Mouse (Mus musculus) liver, embryonic 11.5 days (tissue): ENCODE measurements at regions not wholly inside any gene's neighbourhood (a gene's known extent, or its start where the extent isn't known, plus 50 kb on each side); places are given as distances from the start of the nearest gene placed in this dataset.
A peak's percentile ranks its signal among the peaks of the same experiment; 100 is the strongest.
"Not testable (repeated sequence)": the region's sequence is repeated elsewhere in the genome, so short reads cannot be mapped to it uniquely, and the experiment has no call there.

Experiments used
- ATAC-seq: fragments of 200-750 bp; cut with Nextera tagmentation; replicated peaks from 2 replicates; pipeline ENCODE4 v1.8.0; 2017; ENCODE audit warnings: moderate number of reproducible peaks, mild to moderate bottlenecking, moderate TSS enrichment, moderate library complexity; ENCODE audit not compliant: low FRiP score
- DNase-seq: peaks from one replicate; pipeline ENCODE4 v3.0.0-alpha.2; 2017; ENCODE audit warnings: low spot score
- H3K27ac ChIP-seq: fragments of 300-500 bp; sonication (generic); 2 replicates; pipeline ENCODE4 v1.5.1; 2014; ENCODE audit warnings: mild to moderate bottlenecking, low read depth, low read length, control low read depth
- H3K27me3 ChIP-seq: fragments of 300-500 bp; sonication (generic); replicated peaks from 2 replicates; pipeline ENCODE4 v1.6.1; 2014; ENCODE audit warnings: low read length, mixed read lengths; ENCODE audit not compliant: control insufficient read depth, insufficient read depth
- H3K36me3 ChIP-seq: fragments of 300-500 bp; sonication (generic); 2 replicates; pipeline ENCODE4 v1.6.1; 2014; ENCODE audit warnings: mild to moderate bottlenecking, low read length, moderate library complexity, mixed read lengths; ENCODE audit not compliant: control insufficient read depth, insufficient read depth
- H3K4me1 ChIP-seq: fragments of 300-500 bp; sonication (generic); replicated peaks from 2 replicates; pipeline ENCODE4 v1.6.1; 2014; ENCODE audit warnings: low read length, mixed read lengths; ENCODE audit not compliant: control insufficient read depth, insufficient read depth
- H3K4me2 ChIP-seq: fragments of 300-500 bp; sonication (generic); 2 replicates; pipeline ENCODE4 v1.6.1; 2014; ENCODE audit warnings: mild to moderate bottlenecking, control low read depth, moderate library complexity
- H3K4me3 ChIP-seq: fragments of 300-500 bp; sonication (generic); 2 replicates; pipeline ENCODE4 v1.5.1; 2014; ENCODE audit warnings: low read depth, low read length, control low read depth
- H3K9ac ChIP-seq: fragments of 300-500 bp; sonication (generic); 2 replicates; pipeline ENCODE4 v1.6.1; 2014; ENCODE audit warnings: low read depth, low read length, control low read depth
- H3K9me3 ChIP-seq: fragments of 300-500 bp; sonication (generic); 2 replicates; pipeline ENCODE4 v1.6.1; 2016; ENCODE audit warnings: low read length, inconsistent platforms, mixed read lengths; ENCODE audit not compliant: control insufficient read depth
- WGBS: fragments of 180-500 bp; shearing (Covaris S2); extraction: QIAGEN DNeasy Blood & Tissue Kit; methylation state at CpG from one replicate; pipeline ENCODE4 v1.1.7; 2014; 5-methylcytosine and 5-hydroxymethylcytosine counted together

DNA sequence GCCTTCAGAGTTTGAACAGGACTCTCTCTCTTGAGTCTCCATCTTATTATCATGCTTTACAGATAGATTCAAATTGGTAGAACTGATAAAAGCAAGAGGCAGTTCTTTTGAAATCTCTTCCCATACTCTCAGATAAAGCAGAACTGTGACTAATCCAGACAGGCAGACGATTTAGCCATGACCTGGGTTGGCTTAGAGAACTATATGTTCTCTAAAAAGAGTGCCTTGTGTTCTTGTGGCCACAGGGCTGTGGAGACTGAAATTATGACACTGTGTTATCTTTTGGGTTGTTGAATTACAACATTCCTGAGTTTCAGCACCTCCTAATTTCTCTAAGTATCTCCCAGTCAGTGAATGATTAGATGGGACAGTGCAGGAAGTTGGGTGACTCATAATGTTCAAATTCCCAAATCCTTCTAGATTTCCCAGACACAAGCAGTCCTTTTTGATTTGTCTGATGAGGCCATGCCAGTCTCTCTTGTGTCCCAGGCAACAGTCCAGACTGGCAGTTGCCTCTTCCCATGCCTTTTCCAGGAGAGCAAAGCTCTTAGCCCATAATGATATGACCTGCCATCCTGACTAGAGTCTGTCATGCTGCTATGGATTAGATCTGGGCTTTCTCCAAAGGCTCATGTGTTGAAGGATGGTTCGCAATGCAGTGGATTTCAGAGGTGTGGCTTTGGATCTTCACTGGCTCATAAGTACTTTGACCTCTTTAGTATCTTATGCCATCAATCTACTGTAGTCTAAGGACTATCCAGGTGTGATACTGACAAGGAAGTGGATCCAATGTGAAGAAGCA, 66.4 kb upstream of the Tbl1xr1 start:
- Histone ChIP-seq H3K27ac (no peak overlapping the region), H3K4me1 (no peaks in the 10 kb centered on the region), H3K36me3 (no peaks in the 10 kb centered on the region), H3K9me3 (no peaks in the 10 kb centered on the region), H3K4me3 (no peak overlapping the region), H3K27me3 (no peaks in the 10 kb centered on the region), H3K4me2 (no peak overlapping the region), H3K9ac (no peak overlapping the region)
- ATAC-seq (no peak), DNase-seq (no peak)
- WGBS, result 64% methylated on average over 2 of the region's 2 CpGs

DNA sequence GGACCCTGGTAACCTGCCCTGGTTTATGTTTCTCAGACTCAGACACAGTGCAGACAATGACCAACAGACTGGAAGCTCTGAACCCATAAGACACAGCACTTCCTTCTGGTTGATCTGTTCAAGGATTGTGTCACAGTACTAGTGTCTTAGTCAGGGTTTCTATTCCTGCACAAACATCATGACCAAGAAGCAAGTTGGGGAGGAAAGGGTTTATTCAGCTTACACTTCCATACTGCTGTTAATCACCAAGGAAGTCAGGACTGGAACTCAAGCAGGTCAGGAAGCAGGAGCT, 65.8 kb upstream of the Tbl1xr1 start:
- ATAC-seq, H3K4me1 ChIP-seq: not testable (repeated sequence)

DNA sequence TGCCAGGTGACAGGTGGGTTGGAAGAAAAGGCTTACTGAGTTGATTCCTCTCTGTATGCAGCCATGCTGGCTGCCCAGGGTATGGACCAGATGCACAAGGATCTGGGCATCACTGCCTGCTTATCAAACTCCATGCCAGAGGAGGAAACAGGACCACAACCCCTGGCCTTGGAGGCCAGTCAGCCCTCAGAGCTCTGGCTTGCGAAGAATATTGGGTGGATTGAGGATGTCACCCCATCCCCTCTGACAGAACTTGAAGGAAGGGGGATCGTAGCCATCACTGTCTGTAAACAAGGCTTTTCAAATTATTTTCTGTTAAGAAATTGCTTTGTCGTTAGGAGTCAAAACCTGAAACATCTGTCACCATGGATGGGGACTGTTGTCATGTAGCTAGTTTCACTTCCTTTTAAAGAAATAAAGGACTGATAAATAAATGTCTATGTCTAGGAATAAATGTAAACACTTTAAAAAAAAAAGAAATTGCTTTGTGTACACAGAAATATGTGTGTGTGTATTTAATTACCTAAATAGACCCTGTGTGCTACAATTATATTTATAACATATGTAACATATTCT, 55.0 kb upstream of the Tbl1xr1 start:
- Histone ChIP-seq H3K9ac (no peak overlapping the region), H3K4me1 (no peaks in the 10 kb centered on the region), H3K9me3 (no peaks in the 10 kb centered on the region), H3K4me3 (no peak overlapping the region), H3K27ac (no peak overlapping the region), H3K36me3 (no peaks in the 10 kb centered on the region), H3K27me3 (no peaks in the 10 kb centered on the region), H3K4me2 (no peak overlapping the region)
- ATAC-seq, result no peak
- DNase-seq, result no peak
- 76% methylated on average over 3 of the region's 3 CpGs for WGBS

More for the DNA sequence above, 65.8 kb upstream of the Tbl1xr1 start:
- H3K4me3 ChIP-seq, H3K27me3 ChIP-seq, DNase-seq, H3K9ac ChIP-seq, H3K9me3 ChIP-seq, H3K4me2 ChIP-seq, H3K36me3 ChIP-seq, H3K27ac ChIP-seq: not testable (repeated sequence)

DNA sequence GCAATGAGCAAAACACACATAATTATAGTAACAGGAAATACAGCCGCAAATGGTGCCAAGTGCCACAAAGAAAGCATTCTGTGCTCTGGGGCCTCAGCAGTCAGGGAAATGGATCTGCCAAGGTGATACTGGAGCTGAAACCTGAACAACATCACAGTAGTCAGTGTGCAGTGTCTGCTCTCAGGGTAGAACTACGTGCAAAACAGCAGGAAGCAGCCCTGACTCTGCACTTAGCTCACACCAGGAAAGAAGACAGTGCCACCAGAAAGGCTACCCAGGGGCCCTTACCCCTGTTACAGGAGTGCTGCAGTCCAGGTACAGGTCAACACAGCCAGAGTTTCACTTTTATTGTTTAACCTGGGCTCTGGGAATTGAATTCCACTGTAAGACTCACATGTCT, 54.0 kb upstream of the Tbl1xr1 start:
- DNase-seq (no peak), ATAC-seq (0 out of 2 replicates have a peak, but pooled peaks have one; percentile 45)
- H3K4me2 ChIP-seq, result no peak overlapping the region
- H3K9me3 ChIP-seq, result no peaks in the 10 kb centered on the region
- H3K9ac ChIP-seq, result no peak overlapping the region
- H3K27ac ChIP-seq, result no peak overlapping the region
- no peaks in the 10 kb centered on the region for H3K4me1 ChIP-seq
- H3K36me3 ChIP-seq, result no peaks in the 10 kb centered on the region
- no peak overlapping the region for H3K4me3 ChIP-seq
- WGBS, result 44% methylated on average over 2 of the region's 2 CpGs
- no peaks in the 10 kb centered on the region for H3K27me3 ChIP-seq

DNA sequence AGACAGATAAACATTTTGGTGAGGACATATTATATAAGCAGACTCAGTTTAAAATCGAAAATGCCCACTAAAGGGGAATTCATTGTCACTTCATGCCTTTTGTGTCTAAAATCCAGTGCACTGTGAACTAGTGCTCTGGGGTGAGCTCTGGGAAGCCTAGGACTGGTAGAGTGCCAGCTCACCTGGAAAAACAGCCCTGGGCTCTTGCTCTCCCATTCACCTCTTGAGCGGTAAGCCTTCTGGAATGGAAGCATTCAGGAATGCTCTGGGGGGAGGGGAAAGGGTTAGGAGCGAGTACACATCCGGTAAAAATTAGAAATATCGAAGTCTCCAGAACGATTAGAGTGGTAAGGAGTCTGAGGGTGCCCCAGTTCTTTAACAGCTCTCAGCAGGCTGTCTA, 53.4 kb upstream of the Tbl1xr1 start:
- H3K9me3 ChIP-seq, result no peaks in the 10 kb centered on the region
- no peaks in the 10 kb centered on the region for H3K27me3 ChIP-seq
- DNase-seq (no peak), ATAC-seq (no peak)
- H3K4me2 ChIP-seq, result no peak overlapping the region
- H3K36me3 ChIP-seq, result no peaks in the 10 kb centered on the region
- no peak overlapping the region for H3K27ac ChIP-seq
- H3K4me3 ChIP-seq, result no peak overlapping the region
- no peaks in the 10 kb centered on the region for H3K4me1 ChIP-seq
- H3K9ac ChIP-seq, result no peak overlapping the region
- 68% methylated on average over 6 of the region's 6 CpGs for WGBS

DNA sequence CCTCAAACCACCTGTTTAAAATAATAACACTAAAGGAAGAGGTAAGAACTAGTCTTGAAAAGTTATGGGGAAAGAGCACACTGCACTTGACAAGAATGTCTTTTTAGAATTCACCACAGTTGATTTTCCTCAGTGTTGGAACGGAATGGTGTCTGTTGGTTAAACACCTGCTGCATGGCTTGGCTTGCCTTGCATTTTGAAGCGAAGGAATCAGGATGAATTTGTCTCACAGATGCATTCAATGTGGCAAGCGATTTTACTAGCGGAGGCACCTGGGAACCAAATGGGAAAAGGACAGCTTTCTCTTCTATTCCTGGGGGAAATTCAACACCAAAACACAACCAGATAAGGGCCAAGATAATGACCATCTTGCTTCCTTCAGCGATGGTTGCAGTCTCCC, 52.9 kb upstream of the Tbl1xr1 start:
- Histone ChIP-seq H3K4me2 (no peak overlapping the region), H3K9me3 (no peaks in the 10 kb centered on the region), H3K4me3 (no peak overlapping the region), H3K9ac (no peak overlapping the region), H3K27me3 (no peaks in the 10 kb centered on the region), H3K36me3 (no peaks in the 10 kb centered on the region), H3K27ac (no peak overlapping the region), H3K4me1 (no peaks in the 10 kb centered on the region)
- DNase-seq, result no peak
- WGBS, result 65% methylated on average over 5 of the region's 5 CpGs
- no peak for ATAC-seq

DNA sequence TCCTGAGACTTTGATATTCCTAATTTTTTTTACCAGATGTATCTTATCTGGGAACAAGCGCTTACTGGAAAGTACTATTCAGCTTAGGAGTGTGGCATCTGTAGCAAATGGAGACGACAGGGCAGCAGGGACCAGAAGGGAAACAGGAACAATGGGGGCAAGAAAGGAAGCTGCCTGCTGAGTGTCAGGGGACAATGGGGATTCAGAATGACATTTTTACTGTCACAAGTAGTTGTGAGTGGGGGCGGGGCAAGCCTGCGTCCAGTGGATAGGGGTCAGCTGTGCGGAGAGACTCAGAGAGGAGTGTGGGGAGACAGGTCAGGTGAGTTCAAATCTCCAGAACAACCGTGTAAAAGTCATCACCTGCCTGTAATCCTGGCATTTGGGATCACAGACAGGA, 52.3 kb upstream of the Tbl1xr1 start:
- DNase-seq (no peak), ATAC-seq (no peak)
- Histone ChIP-seq H3K4me3 (no peak overlapping the region), H3K27ac (no peak overlapping the region), H3K36me3 (no peaks in the 10 kb centered on the region), H3K4me1 (no peaks in the 10 kb centered on the region), H3K9ac (no peak overlapping the region), H3K4me2 (no peak overlapping the region), H3K27me3 (no peaks in the 10 kb centered on the region), H3K9me3 (no peaks in the 10 kb centered on the region)
- 23% methylated on average over 6 of the region's 6 CpGs for WGBS

DNA sequence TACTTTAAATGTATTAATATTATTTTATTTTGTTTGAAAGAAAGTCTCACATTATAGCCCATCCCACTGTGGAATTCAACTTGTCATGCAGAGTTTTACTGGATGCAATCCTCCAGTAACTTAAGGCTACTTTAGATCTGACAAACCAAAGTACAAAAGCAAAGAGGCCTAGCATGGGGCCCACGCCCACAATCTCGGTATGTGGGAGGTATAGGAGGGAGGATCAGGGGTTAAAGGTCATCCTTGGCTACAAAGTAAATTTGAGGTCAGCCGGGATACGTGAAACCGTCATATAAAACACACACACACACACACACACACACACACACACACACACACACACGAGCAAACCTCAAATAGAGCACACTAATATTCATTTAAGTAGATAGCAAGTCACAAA, 51.3 kb upstream of the Tbl1xr1 start:
- H3K9me3 ChIP-seq, result no peaks in the 10 kb centered on the region
- ATAC-seq (no peak), DNase-seq (no peak)
- H3K4me3 ChIP-seq, result no peak overlapping the region
- no peak overlapping the region for H3K27ac ChIP-seq
- 59% methylated on average over 6 of the region's 6 CpGs for WGBS
- no peak overlapping the region for H3K9ac ChIP-seq
- H3K36me3 ChIP-seq, result no peaks in the 10 kb centered on the region
- H3K4me2 ChIP-seq, result no peak overlapping the region
- no peaks in the 10 kb centered on the region for H3K27me3 ChIP-seq
- no peaks in the 10 kb centered on the region for H3K4me1 ChIP-seq

DNA sequence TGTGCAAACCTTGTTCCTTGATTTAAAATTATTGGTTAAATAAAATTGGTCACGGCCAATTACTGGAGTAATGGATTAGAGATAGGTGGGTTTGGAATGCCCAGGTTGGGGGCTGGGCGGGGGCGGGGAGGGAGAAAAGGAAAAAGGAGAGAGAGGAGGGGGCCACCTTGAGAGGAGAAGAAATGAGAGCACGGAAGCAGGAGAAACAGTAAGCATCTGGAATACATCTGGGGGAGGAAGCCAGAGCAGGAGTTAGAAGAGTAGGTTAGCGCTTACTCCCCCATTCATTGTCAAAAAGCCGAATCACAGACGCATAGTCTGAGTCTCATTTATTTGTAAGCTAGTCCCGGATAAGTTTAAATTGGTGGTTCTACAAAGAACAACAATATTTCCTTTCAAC, 50.8 kb upstream of the Tbl1xr1 start:
- 69% methylated on average over 8 of the region's 8 CpGs for WGBS
- H3K4me1 ChIP-seq, result no peaks in the 10 kb centered on the region
- no peak for DNase-seq
- H3K27me3 ChIP-seq, result no peaks in the 10 kb centered on the region
- no peak for ATAC-seq
- no peaks in the 10 kb centered on the region for H3K9me3 ChIP-seq
- no peak overlapping the region for H3K4me3 ChIP-seq
- no peak overlapping the region for H3K4me2 ChIP-seq
- no peak overlapping the region for H3K9ac ChIP-seq
- no peak overlapping the region for H3K27ac ChIP-seq
- no peaks in the 10 kb centered on the region for H3K36me3 ChIP-seq
